Mouse (Mus musculus) forebrain, postnatal 0 days (tissue): ENCODE data around the gene Emilin2. TPM values are rescaled to one million over a fixed set of nuclear protein-coding genes. Genes with fewer than 3 reads are reported as not detected.

ENCODE experiments used
- ATAC-seq: fragments of 200-750 bp; cut with Nextera tagmentation; 2 replicates; pipeline ENCODE4 v1.8.0; 2017; ENCODE audit warnings: mild to moderate bottlenecking, moderate library complexity
- DNase-seq: peaks from one replicate; pipeline ENCODE4 v3.0.0-alpha.2; 2015
- H3K27ac ChIP-seq: fragments of 300-500 bp; sonication (generic); 2 replicates; pipeline ENCODE4 v1.5.1; 2014; ENCODE audit warnings: low read depth, mild to moderate bottlenecking, antibody characterized with exemption, low read length, moderate library complexity, mixed read lengths
- H3K27me3 ChIP-seq: fragments of 300-500 bp; sonication (generic); 2 replicates; pipeline ENCODE4 v1.6.1; 2014; ENCODE audit warnings: mild to moderate bottlenecking, low read length, mixed read lengths; ENCODE audit not compliant: insufficient read depth
- H3K36me3 ChIP-seq: fragments of 300-500 bp; sonication (generic); 2 replicates; pipeline ENCODE4 v1.6.1; 2014; ENCODE audit warnings: mild to moderate bottlenecking, moderate library complexity; ENCODE audit not compliant: insufficient read depth
- H3K4me1 ChIP-seq: fragments of 300-500 bp; sonication (generic); 2 replicates; pipeline ENCODE4 v1.6.1; 2014; ENCODE audit warnings: antibody characterized with exemption; ENCODE audit not compliant: insufficient read depth
- H3K4me2 ChIP-seq: fragments of 300-500 bp; sonication (generic); 2 replicates; pipeline ENCODE4 v1.6.1; 2014; ENCODE audit warnings: low read depth, mild to moderate bottlenecking, moderate library complexity
- H3K4me3 ChIP-seq: fragments of 300-500 bp; sonication (generic); 2 replicates; pipeline ENCODE4 v1.5.1; 2014; ENCODE audit warnings: low read depth, low read length, mixed read lengths
- H3K9ac ChIP-seq: fragments of 300-500 bp; sonication (generic); 2 replicates; pipeline ENCODE4 v1.6.1; 2014; ENCODE audit warnings: mild to moderate bottlenecking
- H3K9me3 ChIP-seq: fragments of 300-500 bp; sonication (generic); 2 replicates; pipeline ENCODE4 v1.6.1; 2016; ENCODE audit warnings: low read length
- CTCF ChIP-seq: sonication (generic); IDR thresholded peaks from 2 replicates; pipeline ENCODE4 v1.5.1; 2016; ENCODE audit warnings: antibody characterized with exemption, control low read depth, low read depth
- WGBS: fragments of 180-500 bp; shearing (Covaris S2); extraction: QIAGEN DNeasy Blood & Tissue Kit; methylation state at CpG from one replicate; pipeline ENCODE4 v1.1.7; 2014; 5-methylcytosine and 5-hydroxymethylcytosine counted together
- polyA plus RNA-seq: library from polyadenylated mRNA; unstranded; fragments of >200 nt; fragmentation: Nextera tagmentation; extraction: Ambion mirVana; gene quantifications from 2 replicates; pipeline ENCODE4 v1.2.1, GENCODE M21; 2015
- total RNA-seq: library from RNA; depleted of rRNA; stranded (reverse); fragments of >200 nt; gene quantifications from 2 replicates; pipeline ENCODE4 v1.2.3, GENCODE M21; 2014

The Emilin2 gene
- total and polyA plus RNA-seq, 2 experiments from 2014 or later = 2.0 to 3.2 TPM

DNA sequence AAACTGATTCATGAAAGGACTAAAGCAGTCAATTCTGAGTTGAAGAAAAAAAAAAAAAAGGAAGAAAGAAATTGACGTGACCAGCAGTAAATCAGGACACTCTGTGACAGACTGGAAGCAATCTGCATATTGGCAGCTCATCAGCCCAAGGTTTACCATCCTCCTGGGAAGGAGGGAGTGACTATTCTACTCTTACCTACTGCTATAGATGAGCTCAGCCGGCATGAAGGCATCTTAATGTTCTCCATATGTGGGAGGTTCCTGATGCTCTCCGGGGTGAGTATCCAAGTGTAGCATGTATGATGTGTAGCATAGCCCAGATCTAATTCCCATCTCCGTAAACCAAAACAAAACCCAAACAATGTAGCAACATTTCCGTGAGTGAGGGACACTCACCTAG, 10.4 kb downstream of the Emilin2 start:
- Histone ChIP-seq H3K27ac (no peak overlapping the region), H3K4me2 (no peak overlapping the region), H3K9me3 (no peaks in the 10 kb centered on the region), H3K4me3 (no peak overlapping the region), H3K9ac (no peak overlapping the region), H3K36me3 (no peaks in the 10 kb centered on the region), H3K27me3 (no peaks in the 10 kb centered on the region), H3K4me1 (no peaks in the 10 kb centered on the region)
- 81% methylated on average over 5 of the region's 5 CpGs for WGBS
- ATAC-seq (no peak), DNase-seq (no peak)
- TF ChIP-seq CTCF = no peak

DNA sequence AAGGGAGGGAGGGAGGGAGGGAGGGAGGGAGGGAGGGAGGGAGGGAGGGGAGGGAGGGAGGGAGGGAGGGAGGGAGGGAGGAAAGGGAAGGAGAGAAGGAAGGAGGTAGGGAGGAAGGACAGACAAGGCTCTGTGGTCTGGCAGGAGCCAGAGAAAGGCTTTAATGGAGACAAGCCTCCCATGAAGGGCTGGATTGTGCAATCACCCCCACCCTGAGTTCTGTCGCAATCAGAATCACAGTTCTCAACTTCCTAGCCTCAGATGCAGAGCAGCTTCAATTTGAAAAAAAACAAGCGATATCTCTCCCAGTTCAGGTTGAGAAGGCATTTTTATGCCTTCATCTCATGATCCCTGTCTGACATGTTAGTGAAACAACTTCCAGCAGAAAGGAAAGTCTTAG, 11.4 kb downstream of the Emilin2 start:
- no peaks in the 10 kb centered on the region for H3K4me1 ChIP-seq
- no peak overlapping the region for H3K4me3 ChIP-seq
- TF ChIP-seq CTCF = no peak
- DNase-seq = no peak
- no peak overlapping the region for H3K27ac ChIP-seq
- no peak overlapping the region for H3K4me2 ChIP-seq
- WGBS = 94% methylated on average over 2 of the region's 2 CpGs
- H3K36me3 ChIP-seq = no peaks in the 10 kb centered on the region
- no peaks in the 10 kb centered on the region for H3K9me3 ChIP-seq
- H3K9ac ChIP-seq = no peak overlapping the region
- H3K27me3 ChIP-seq = no peaks in the 10 kb centered on the region
- ATAC-seq = no peak

DNA sequence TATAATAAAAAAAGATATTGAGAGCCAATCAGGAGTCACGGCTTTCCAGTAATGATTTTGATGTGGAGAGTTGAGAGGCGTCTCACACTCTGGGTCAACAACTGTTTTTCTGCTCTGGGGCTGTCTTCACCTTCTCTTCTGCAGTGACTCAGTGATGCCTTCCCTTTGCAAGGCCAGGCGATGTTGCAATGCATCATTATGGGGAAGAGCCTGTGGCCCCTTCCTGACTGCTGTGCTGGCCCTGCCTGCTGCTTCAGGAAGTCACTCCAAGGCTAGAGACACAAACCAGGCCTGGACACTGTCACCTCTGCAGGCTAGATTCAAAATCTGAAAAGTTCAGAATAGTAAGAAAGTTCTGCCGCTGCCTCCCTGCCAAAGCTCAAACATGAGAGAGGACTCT, 11.9 kb downstream of the Emilin2 start:
- ATAC-seq = no peak
- no peak overlapping the region for H3K4me3 ChIP-seq
- no peak overlapping the region for H3K27ac ChIP-seq
- H3K9me3 ChIP-seq = no peaks in the 10 kb centered on the region
- DNase-seq = no peak
- 95% methylated on average over 4 of the region's 4 CpGs for WGBS
- no peak overlapping the region for H3K9ac ChIP-seq
- H3K4me2 ChIP-seq = no peak overlapping the region
- H3K27me3 ChIP-seq = no peaks in the 10 kb centered on the region
- H3K36me3 ChIP-seq = no peaks in the 10 kb centered on the region
- no peak for TF ChIP-seq CTCF
- H3K4me1 ChIP-seq = no peaks in the 10 kb centered on the region

DNA sequence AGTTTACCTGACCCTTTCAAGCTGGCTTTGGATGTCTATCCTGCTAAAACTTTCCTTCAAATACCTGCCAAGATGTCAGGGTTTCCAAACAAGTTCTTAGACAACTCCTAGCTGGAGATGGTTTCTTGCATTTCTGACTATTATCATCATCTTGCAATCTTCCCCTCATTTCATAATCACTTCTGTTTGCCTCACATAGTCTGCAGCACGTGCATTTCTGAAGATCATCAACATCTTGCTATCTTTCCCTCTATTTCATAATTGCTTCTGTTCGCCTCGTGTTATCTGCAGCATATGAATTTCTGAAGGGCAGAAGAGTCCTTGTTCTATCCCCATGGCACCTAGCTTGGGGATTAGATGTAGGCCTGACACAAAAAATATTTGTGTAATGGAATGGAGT, 17.2 kb downstream of the Emilin2 start:
- WGBS = 76% methylated on average over 3 of the region's 3 CpGs
- no peak for DNase-seq
- no peaks in the 10 kb centered on the region for H3K36me3 ChIP-seq

DNA sequence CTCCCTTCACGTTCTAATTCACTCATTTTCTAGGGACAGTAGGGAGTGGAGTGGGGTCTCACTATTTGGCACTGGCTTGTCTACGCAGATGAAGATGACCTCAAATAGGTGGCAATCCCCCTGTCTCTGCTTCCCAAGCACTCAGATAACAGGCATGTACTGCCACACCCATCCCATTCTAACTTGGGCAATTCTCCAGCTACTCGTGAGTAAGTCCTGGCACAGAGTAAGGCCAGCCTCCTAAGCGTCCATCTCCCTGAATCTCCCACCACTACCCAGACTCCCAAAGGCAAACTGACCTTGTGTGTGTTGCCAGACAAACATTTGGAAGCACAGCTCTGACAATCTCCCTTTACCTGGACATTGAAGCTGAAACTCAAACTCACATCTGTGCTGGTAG, 18.9 kb downstream of the Emilin2 start:
- no peaks in the 10 kb centered on the region for H3K9me3 ChIP-seq
- H3K27me3 ChIP-seq = no peaks in the 10 kb centered on the region
- ATAC-seq (no peak), DNase-seq (no peak)
- H3K27ac ChIP-seq = no peak overlapping the region
- no peak overlapping the region for H3K9ac ChIP-seq
- no peaks in the 10 kb centered on the region for H3K36me3 ChIP-seq
- H3K4me1 ChIP-seq = no peaks in the 10 kb centered on the region
- H3K4me3 ChIP-seq = no peak overlapping the region
- no peak overlapping the region for H3K4me2 ChIP-seq
- WGBS = 68% methylated on average over 4 of the region's 4 CpGs
- no peak for TF ChIP-seq CTCF

More for the DNA sequence above, 17.2 kb downstream of the Emilin2 start:
- Histone ChIP-seq H3K9ac (no peak overlapping the region), H3K9me3 (no peaks in the 10 kb centered on the region), H3K27me3 (no peaks in the 10 kb centered on the region), H3K27ac (peak overlapping the region; percentile 17; the same call in 1 of the 2 replicates), H3K4me1 (no peaks in the 10 kb centered on the region), H3K4me3 (no peak overlapping the region), H3K4me2 (no peak overlapping the region)
- peak; percentile 20; the same call in 1 of the 2 replicates for ATAC-seq
- TF ChIP-seq CTCF = no peak

DNA sequence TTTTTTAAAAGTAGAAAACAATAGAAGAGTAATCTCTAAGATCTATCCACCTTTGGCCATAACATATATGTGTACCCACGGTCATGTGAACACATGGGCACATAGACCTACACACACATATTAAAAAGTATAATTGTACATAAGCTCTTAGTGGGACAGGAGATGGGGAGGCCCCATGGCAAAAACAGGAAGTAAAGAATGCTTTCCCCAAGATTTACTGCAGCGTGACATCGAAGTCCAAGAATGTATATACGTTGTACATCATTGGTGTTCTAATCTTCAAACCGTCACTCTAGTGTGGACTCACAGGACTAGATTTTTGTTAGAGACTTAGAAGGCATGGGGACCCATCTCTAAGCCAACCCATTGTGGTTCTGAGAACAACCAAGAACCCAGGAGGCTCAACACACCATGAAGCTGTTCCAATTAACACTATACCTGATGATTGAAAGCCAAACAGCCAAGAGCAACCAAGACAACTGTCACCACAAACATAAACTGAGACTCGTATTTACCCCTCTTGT, 19.8 kb downstream of the Emilin2 start:
- WGBS = 93% methylated on average over 6 of the region's 6 CpGs
- Histone ChIP-seq H3K4me2 (no peak overlapping the region), H3K4me3 (no peak overlapping the region), H3K27ac (no peak overlapping the region), H3K36me3 (no peaks in the 10 kb centered on the region), H3K9me3 (no peaks in the 10 kb centered on the region), H3K4me1 (no peaks in the 10 kb centered on the region), H3K9ac (no peak overlapping the region), H3K27me3 (no peaks in the 10 kb centered on the region)
- no peak for TF ChIP-seq CTCF
- DNase-seq = no peak
- ATAC-seq = no peak

DNA sequence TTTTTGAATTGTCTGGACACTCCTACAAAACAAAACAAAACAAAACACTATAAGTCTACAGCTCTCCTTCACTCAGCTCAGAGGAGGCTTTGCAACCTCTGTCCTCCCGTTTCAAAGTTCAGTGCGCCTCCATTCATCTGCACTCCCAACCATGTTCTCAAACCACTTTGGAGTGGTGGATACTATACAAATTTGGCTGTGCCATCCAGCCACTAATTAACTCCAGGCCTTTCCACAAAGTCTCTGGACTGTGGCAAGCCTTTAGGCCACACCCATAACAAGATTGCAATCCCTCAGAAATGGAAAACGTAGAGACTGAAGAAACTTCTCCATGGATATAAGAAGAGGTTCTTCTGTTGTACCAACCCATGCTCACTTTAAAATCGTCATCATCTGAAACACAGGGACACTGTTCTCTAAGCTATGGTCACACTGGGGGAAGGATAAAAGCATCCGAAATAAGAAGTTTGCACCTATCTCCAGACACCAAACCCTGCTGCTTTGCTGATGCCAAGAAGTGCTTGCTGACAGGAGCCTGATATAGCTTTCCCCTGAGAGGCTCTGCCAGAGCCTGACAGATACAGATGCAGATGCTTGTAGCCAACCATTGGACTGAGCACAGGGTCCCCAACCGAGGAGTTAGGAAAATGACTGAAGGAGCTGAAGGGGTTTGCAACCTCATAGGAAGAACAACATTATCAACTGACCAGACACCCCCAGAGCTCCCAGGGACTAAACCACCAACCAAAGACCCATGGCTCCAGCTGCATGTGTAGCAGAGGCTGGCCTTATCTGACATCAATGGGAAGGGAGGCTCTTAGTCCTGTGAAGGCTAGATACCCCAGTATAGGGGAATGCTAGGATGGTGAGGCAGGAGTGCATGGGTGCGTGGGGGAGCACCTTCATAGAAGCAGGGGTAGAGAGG, 21.0 kb downstream of the Emilin2 start:
- H3K27ac ChIP-seq = no peak overlapping the region
- WGBS = 82% methylated on average over 7 of the region's 7 CpGs
- no peak overlapping the region for H3K4me2 ChIP-seq
- no peaks in the 10 kb centered on the region for H3K36me3 ChIP-seq
- H3K4me3 ChIP-seq = no peak overlapping the region
- ATAC-seq (no peak), DNase-seq (no peak)
- no peaks in the 10 kb centered on the region for H3K27me3 ChIP-seq
- no peak overlapping the region for H3K9ac ChIP-seq
- no peaks in the 10 kb centered on the region for H3K4me1 ChIP-seq
- H3K9me3 ChIP-seq = no peaks in the 10 kb centered on the region
- no peak for TF ChIP-seq CTCF
